Mouse (Mus musculus) heart, adult 2 months (tissue): ENCODE measurements around the gene Grik4. TPM values are rescaled to one million over a fixed set of nuclear protein-coding genes. Genes with fewer than 3 reads are reported as not detected.

ENCODE experiments used
- DNase-seq, 2 experiments: peaks; one replicate each; pipeline ENCODE4 v3.0.0; 2021
- H3K27ac ChIP-seq: fragments of 200-600 bp; 2 replicates; pipeline ENCODE4 v1.8.1; 2022
- H3K27me3 ChIP-seq: fragments of 200-500 bp; 2 replicates; pipeline ENCODE4 v1.6.1; 2012; ENCODE audit warnings: mild to moderate bottlenecking, low read length, inconsistent platforms, mixed read lengths; ENCODE audit not compliant: control insufficient read depth, insufficient read depth
- H3K36me3 ChIP-seq: fragments of 200-500 bp; 2 replicates; pipeline ENCODE4 v1.6.1; 2012; ENCODE audit warnings: low read length, inconsistent platforms; ENCODE audit not compliant: control insufficient read depth, insufficient read depth
- H3K4me1 ChIP-seq: fragments of 200-500 bp; 2 replicates; pipeline ENCODE4 v1.6.1; 2011; ENCODE audit warnings: low read length; ENCODE audit not compliant: control insufficient read depth, insufficient read depth
- H3K4me3 ChIP-seq: fragments of 200-600 bp; 2 replicates; pipeline ENCODE4 v1.8.1; 2022
- H3K79me2 ChIP-seq: fragments of 200-500 bp; replicated peaks from 2 replicates; pipeline ENCODE4 v1.6.1; 2012; ENCODE audit warnings: mild to moderate bottlenecking, inconsistent platforms, low read length, moderate library complexity, mixed read lengths; ENCODE audit not compliant: control insufficient read depth, insufficient read depth
- H3K9ac ChIP-seq: fragments of 200-500 bp; 2 replicates; pipeline ENCODE4 v1.6.1; 2012; ENCODE audit warnings: low read depth, mild to moderate bottlenecking, control low read depth, inconsistent platforms, low read length, mixed read lengths
- CTCF ChIP-seq: fragments of 200-600 bp; IDR thresholded peaks from 2 replicates; pipeline ENCODE4 v1.8.1; 2022; ENCODE audit warnings: antibody characterized with exemption, mild to moderate bottlenecking, moderate library complexity
- EP300 ChIP-seq: fragments of 200-500 bp; IDR thresholded peaks from 2 replicates; pipeline ENCODE4 v1.6.1; 2011; ENCODE audit warnings: low read depth, low read length, control low read depth; ENCODE audit not compliant: insufficient read depth
- POLR2A ChIP-seq: fragments of 200-500 bp; IDR thresholded peaks from 2 replicates; pipeline ENCODE4 v1.6.1; 2011; ENCODE audit warnings: mild to moderate bottlenecking, low read depth, low read length, control low read depth; ENCODE audit not compliant: insufficient read depth
- WGBS: fragments of 180-500 bp; shearing (Covaris S2); methylation state at CpG from one replicate; pipeline ENCODE4 v1.1.7; 2018; 5-methylcytosine and 5-hydroxymethylcytosine counted together
- intact Hi-C: fragments of 180-260 bp; cut with DNase I; formaldehyde crosslinking; loops from one replicate; pipeline ENCODE4 v1.15.1; 2025
- polyA plus RNA-seq: library from polyadenylated mRNA; depleted of rRNA; stranded (reverse); fragments of >200 nt; gene quantifications from 2 replicates; pipeline ENCODE4 v1.2.3, GENCODE M21; 2012
- total RNA-seq, 2 experiments: library from RNA; stranded (reverse); gene quantifications; 2 replicates each; pipeline ENCODE4 v1.2.3; 2021

Gene Grik4
- total and polyA plus RNA-seq, 3 experiments: 0.02 to 0.09 TPM; not detected in 1

GRCm38 (mm10) chr9:42844301-42844700 lies 100.0 kb downstream of the Grik4 start:
- intact Hi-C loops: no loop called here
- H3K36me3 ChIP-seq: no peaks in the 10 kb centered on the region
- H3K79me2 ChIP-seq: no peaks in the 10 kb centered on the region
- 82% methylated on average over 5 of the region's 5 CpGs for WGBS
- H3K27me3 ChIP-seq: no peaks in the 10 kb centered on the region
- no peak overlapping the region for H3K9ac ChIP-seq
- no peak overlapping the region for H3K27ac ChIP-seq
- no peak overlapping the region for H3K4me3 ChIP-seq
- H3K4me1 ChIP-seq: no peaks in the 10 kb centered on the region
- no peak for DNase-seq
- TF ChIP-seq CTCF (no peak), EP300 (no peak), POLR2A (no peak)

GRCm38 (mm10) chr9:42838299-42838698 lies 106.0 kb downstream of the Grik4 start:
- no peak overlapping the region for H3K4me3 ChIP-seq
- H3K9ac ChIP-seq: no peak overlapping the region
- H3K79me2 ChIP-seq: no peaks in the 10 kb centered on the region
- TF ChIP-seq CTCF (no peak), EP300 (no peak), POLR2A (no peak)
- H3K27ac ChIP-seq: no peak overlapping the region
- intact Hi-C loops: no loop called here
- no peaks in the 10 kb centered on the region for H3K4me1 ChIP-seq
- DNase-seq: no peak
- H3K27me3 ChIP-seq: no peaks in the 10 kb centered on the region
- 74% methylated on average over 5 of the region's 5 CpGs for WGBS
- no peaks in the 10 kb centered on the region for H3K36me3 ChIP-seq

GRCm38 (mm10) chr9:42837498-42837897 lies 106.8 kb downstream of the Grik4 start:
- no peaks in the 10 kb centered on the region for H3K36me3 ChIP-seq
- TF ChIP-seq EP300: no peak
- TF ChIP-seq CTCF: no peak
- TF ChIP-seq POLR2A: no peak
- no peaks in the 10 kb centered on the region for H3K79me2 ChIP-seq
- H3K4me1 ChIP-seq: no peaks in the 10 kb centered on the region
- 33% methylated on average over 6 of the region's 6 CpGs for WGBS
- no peaks in the 10 kb centered on the region for H3K27me3 ChIP-seq
- H3K9ac ChIP-seq: no peak overlapping the region
- DNase-seq: no peak
- no peak overlapping the region for H3K4me3 ChIP-seq
- intact Hi-C loops: no loop called here
- no peak overlapping the region for H3K27ac ChIP-seq

GRCm38 (mm10) chr9:42831558-42831957 lies 112.7 kb downstream of the Grik4 start:
- no peak overlapping the region for H3K27ac ChIP-seq
- intact Hi-C loops: no loop called here
- no peaks in the 10 kb centered on the region for H3K27me3 ChIP-seq
- WGBS: 75% methylated on average over 6 of the region's 6 CpGs
- no peaks in the 10 kb centered on the region for H3K79me2 ChIP-seq
- no peak overlapping the region for H3K9ac ChIP-seq
- TF ChIP-seq CTCF: no peak
- TF ChIP-seq POLR2A: no peak
- TF ChIP-seq EP300: no peak
- no peak overlapping the region for H3K4me3 ChIP-seq
- no peaks in the 10 kb centered on the region for H3K4me1 ChIP-seq
- H3K36me3 ChIP-seq: no peaks in the 10 kb centered on the region
- DNase-seq: no peak

GRCm38 (mm10) chr9:42819247-42819646 lies 125.0 kb downstream of the Grik4 start:
- no peak for DNase-seq
- intact Hi-C loops: no loop called here

GRCm38 (mm10) chr9:42816815-42817214 lies 127.5 kb downstream of the Grik4 start:
- no peak for TF ChIP-seq EP300
- TF ChIP-seq POLR2A: no peak
- TF ChIP-seq CTCF: no peak
- 33% methylated on average over 1 of the region's 1 CpGs for whole genome bisulfite sequencing
- no peak overlapping the region for H3K27ac ChIP-seq
- no peak overlapping the region for H3K4me3 ChIP-seq
- intact Hi-C loops: no loop called here
- DNase-seq: no peak
- no peaks in the 10 kb centered on the region; the same call in 1 of the 2 replicates for H3K27me3 ChIP-seq
- no peaks in the 10 kb centered on the region for H3K4me1 ChIP-seq
- H3K79me2 ChIP-seq: no peaks in the 10 kb centered on the region
- H3K9ac ChIP-seq: no peak overlapping the region
- no peaks in the 10 kb centered on the region for H3K36me3 ChIP-seq

More at GRCm38 (mm10) chr9:42819247-42819646, 125.0 kb downstream of the Grik4 start:
- no peaks in the 10 kb centered on the region for H3K36me3 ChIP-seq
- no peaks in the 10 kb centered on the region; the same call in 1 of the 2 replicates for H3K27me3 ChIP-seq
- H3K4me1 ChIP-seq: no peaks in the 10 kb centered on the region
- WGBS: 33% methylated on average over 3 of the region's 3 CpGs
- no peak overlapping the region for H3K27ac ChIP-seq
- TF ChIP-seq CTCF (no peak), EP300 (no peak), POLR2A (no peak)
- H3K79me2 ChIP-seq: no peaks in the 10 kb centered on the region
- H3K9ac ChIP-seq: no peak overlapping the region
- H3K4me3 ChIP-seq: no peak overlapping the region
